Mouse (Mus musculus) megakaryocyte, adult 5-6 weeks (primary cell): Measurements from ENCODE around the gene Apba3. TPM values are rescaled to one million over a fixed set of nuclear protein-coding genes. Genes with fewer than 3 reads are reported as not detected.

ENCODE experiments used
- ATAC-seq: 2 replicates; pipeline ENCODE4 v1.8.0; 2016; ENCODE audit warnings: mild to moderate bottlenecking, inconsistent platforms; ENCODE audit not compliant: poor library complexity, severe bottlenecking
- total RNA-seq, 2 experiments: library from RNA; stranded (forward) in 1 of 2; stranded (reverse) in 1 of 2; fragments of 153-499, 151-499 nt in 1 of 2; fragments of 221-1000, 200-1000 nt in 1 of 2; gene quantifications; 2 replicates each; pipeline versions ENCODE4 v1.2.3 to v1.2.4; 2015 to 2017

The Apba3 gene
- total RNA-seq, 2 experiments from 2014 or later, result 11.5 to 16.4 TPM

GRCm38 (mm10) chr10:81289278-81289677 is 22.5 kb downstream of the Apba3 start:
- ATAC-seq, result 0 out of 2 replicates have a peak, but pooled peaks have one; percentile 13

DNA sequence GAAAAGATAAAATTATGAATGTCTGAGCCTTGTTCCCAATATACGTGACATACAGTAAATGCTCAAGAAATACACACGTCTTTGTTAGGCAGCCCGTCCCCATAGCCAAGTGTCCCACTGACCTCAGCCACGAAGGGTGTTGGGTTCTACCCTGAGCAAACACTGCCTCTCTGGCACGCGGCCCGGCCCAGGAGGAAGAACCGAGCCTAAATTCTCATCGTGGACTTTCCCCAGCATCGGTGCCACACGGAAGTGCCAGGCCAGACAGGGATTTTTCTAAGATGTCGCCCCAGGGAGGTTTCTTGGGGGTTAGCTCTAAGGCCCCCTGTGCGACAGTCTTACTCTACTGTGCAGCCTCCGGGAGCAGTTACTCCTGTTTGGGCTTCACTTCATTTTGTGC is 23.1 kb downstream of the Apba3 start:
- ATAC-seq, result no peak

- ATAC-seq, result no peak
Observed at GRCm38 (mm10) chr10:81290698-81291460, 24.1 kb downstream of the Apba3 start.

DNA sequence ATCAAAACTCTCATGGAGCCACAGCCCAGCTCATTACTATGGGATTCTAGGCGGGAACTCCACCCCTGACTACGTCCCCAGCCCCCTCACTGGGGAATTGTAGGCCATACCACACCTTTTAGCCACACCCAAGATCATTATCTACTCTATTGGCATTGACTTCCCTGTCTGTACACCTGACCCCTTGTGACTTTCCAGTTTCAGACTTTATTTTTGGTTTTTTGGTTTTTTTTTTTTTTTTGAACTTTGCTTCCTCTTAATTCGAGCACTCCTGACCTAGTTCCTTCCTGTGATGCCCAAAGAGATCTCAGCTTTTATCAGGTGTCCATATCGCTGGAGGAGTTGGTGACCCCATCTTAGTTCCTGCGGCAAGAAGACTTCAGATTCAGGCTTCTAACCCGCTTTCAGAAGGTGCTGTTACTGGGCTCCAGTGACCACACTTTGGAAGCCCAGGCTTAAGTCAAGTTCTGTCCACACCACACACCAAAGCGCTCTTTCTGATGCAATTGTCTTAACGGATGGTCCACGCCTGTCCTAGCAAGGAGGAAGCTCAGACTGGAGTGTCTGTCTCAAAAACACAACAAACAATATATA is 24.8 kb downstream of the Apba3 start, which contains the start of gene Tjp3:
Tjp3 (minus strand) TSS at position 71 of the 594 bp plus-strand sequence.
- ATAC-seq, result peak; percentile 26

- peak; percentile 78 for ATAC-seq
Observed at GRCm38 (mm10) chr10:81292554-81293333, 26.0 kb downstream of the Apba3 start, which contains the start of gene Pip5k1c. Gene Pip5k1c (plus strand): TSS chr10:81292963.

- ATAC-seq, result no peak
Observed at GRCm38 (mm10) chr10:81293334-81294030, 26.7 kb downstream of the Apba3 start.

- no peak for ATAC-seq
Observed at GRCm38 (mm10) chr10:81294442-81294841, 27.7 kb downstream of the Apba3 start.

- no peak for ATAC-seq
Observed at GRCm38 (mm10) chr10:81295185-81295584, 28.4 kb downstream of the Apba3 start.

DNA sequence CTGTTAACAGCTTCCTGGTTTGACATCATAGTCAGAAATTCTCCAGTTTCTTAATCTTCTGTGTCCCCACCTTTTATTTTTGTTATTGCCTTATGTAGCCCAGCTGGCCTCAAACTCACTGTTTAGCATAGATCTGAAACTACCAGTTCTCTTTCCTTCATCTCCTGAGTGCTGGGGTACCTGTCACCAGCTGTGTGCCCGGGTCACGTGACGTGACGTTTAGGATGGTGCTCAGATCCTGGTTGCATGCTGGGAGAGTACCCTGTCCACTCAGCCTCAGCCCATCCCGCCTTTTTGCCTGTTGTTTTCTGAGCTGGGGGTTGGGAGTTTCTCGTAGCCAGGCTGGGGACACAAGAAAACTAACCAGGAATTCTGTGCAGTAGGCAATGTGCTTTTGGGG is 30.5 kb downstream of the Apba3 start:
- no peak for ATAC-seq

GRCm38 (mm10) chr10:81297845-81298244 is 31.1 kb downstream of the Apba3 start:
- ATAC-seq, result peak; percentile 63

GRCm38 (mm10) chr10:81298369-81299100 is 31.8 kb downstream of the Apba3 start:
- ATAC-seq, result peak; percentile 70

DNA sequence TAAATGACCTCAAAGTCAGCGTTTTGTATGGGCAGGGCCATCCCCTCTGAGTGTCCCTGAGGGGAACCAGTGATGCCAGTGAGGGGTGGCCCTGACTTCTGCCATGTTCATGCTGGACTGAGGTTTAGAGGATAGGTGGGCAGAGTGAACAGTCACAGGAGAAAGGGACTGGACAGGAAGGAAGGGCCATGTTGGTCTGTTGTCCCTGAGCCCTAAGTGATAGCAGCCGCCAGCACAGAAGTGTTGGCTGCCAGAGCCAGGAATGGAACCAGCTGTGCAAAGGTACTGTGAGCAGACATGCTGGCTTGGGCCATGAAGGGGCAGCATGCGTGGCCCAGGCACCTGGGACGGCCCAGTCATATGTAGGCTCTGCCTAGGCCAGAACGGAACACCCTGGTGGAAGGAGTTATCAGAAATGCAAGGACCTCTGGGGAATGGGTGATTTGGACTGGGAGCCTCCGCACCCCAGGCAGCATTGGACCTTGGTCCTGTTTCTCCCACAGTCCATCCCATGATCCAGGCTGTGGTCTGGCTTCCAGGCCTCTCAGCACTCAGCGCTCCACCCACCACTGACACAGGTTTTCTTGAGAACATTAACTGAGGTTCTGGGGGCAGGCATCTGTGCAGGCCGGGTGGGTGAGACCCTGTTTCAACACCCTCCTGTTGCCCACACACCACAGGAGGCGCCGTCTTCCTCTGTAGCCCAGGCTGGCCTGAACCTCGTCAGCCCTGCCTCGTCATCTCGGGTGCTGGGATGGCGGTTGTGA is 33.0 kb downstream of the Apba3 start:
- no peak for ATAC-seq

- no peak for ATAC-seq
Observed at GRCm38 (mm10) chr10:81300352-81300907, 33.7 kb downstream of the Apba3 start.

DNA sequence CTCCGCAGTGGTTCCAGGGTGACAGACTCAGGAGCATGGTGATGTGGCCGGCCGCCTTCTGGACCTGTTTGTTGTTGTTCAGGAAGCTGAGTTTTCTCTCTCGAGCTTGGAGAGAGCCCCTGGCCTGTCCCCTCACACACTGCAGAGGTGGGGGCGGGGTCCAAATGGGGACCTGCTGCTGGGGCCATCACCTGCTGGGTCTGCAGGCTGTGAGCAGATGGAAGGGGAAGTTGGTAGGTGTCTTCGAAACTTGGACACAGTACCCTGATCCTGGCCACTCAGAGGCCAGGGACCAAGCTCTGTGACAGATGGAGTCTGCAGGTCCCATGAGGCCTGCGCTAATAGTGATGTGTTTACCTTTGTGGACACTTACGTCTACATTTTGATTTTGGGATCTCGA is 34.6 kb downstream of the Apba3 start:
- no peak for ATAC-seq

- no peak for ATAC-seq
Observed at GRCm38 (mm10) chr10:81302288-81302687, 35.5 kb downstream of the Apba3 start.

- ATAC-seq, result no peak
Observed at GRCm38 (mm10) chr10:81302781-81303218, 36.0 kb downstream of the Apba3 start.

DNA sequence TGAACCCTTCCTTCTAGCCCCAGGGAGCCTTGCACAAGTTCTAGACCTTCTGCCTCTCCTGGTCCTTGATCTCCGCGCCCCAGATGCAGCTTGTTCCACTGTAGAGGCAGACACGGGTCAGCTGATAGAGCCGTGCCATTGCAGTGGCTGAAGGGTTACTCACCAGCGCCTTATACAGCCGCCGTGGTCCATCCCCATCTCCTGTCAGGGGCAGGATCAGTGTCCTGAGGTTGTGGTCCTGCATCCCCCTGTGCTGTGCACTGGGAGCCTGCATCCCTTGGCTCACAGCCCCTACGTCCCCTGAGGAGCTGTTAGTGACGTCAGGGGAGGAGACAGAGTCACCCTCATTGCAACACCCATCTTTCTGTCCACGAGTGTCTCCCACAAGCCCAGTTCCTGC is 36.5 kb downstream of the Apba3 start:
- peak; percentile 50 for ATAC-seq

GRCm38 (mm10) chr10:81303761-81304160 is 37.0 kb downstream of the Apba3 start:
- ATAC-seq, result peak; percentile 54
